Mouse (Mus musculus) C2C12 (cell line): ENCODE data around the gene Stk40. TPM values are rescaled to one million over a fixed set of nuclear protein-coding genes. Genes with fewer than 3 reads are reported as not detected.
"Not testable (repeated sequence)": the region's sequence is repeated elsewhere in the genome, so short reads cannot be mapped to it uniquely, and the experiment has no call there.

ENCODE experiments used
- H3K27me3 ChIP-seq: one replicate; pipeline ENCODE4 v1.6.1; 2011; ENCODE audit not compliant: control insufficient read depth, insufficient read depth, insufficient read length
- H3K36me3 ChIP-seq: one replicate; pipeline ENCODE4 v1.6.1; 2011; ENCODE audit not compliant: control insufficient read depth, insufficient read depth
- H3K4me3 ChIP-seq: one replicate; pipeline ENCODE4 v1.5.1; 2011; ENCODE audit warnings: mild to moderate bottlenecking, control low read depth; ENCODE audit not compliant: poor library complexity, insufficient read depth, severe bottlenecking
- H3K79me2 ChIP-seq: one replicate; pipeline ENCODE4 v1.6.1; 2011; ENCODE audit not compliant: control insufficient read depth, insufficient read depth
- H3K79me3 ChIP-seq: one replicate; pipeline ENCODE4 v1.6.1; 2011; ENCODE audit warnings: low read depth, control low read depth
- H3ac ChIP-seq: one replicate; pipeline ENCODE3; 2011; ENCODE audit warnings: low read depth; ENCODE audit not compliant: control insufficient read depth, insufficient read length
- CEBPB ChIP-seq: IDR thresholded peaks from one replicate; pipeline ENCODE4 v1.6.1; 2011; ENCODE audit warnings: low read depth, mild to moderate bottlenecking, control low read depth, moderate library complexity
- CTCF ChIP-seq: IDR thresholded peaks from one replicate; pipeline ENCODE4 v1.5.1; 2011; ENCODE audit not compliant: control insufficient read depth, insufficient read depth, insufficient read length
- FOSL1 ChIP-seq: IDR thresholded peaks from one replicate; pipeline ENCODE4 v1.8.0; 2011; ENCODE audit warnings: mild to moderate bottlenecking, low read length; ENCODE audit not compliant: poor library complexity, insufficient read depth, severe bottlenecking
- MAX ChIP-seq: IDR thresholded peaks from one replicate; pipeline ENCODE4 v1.6.1; 2011; ENCODE audit warnings: mild to moderate bottlenecking, control low read depth
- MYOD1 ChIP-seq: IDR thresholded peaks from one replicate; pipeline ENCODE4 v1.6.1; 2011; ENCODE audit warnings: low read depth; ENCODE audit not compliant: control insufficient read depth, insufficient read length
- MYOG ChIP-seq: IDR thresholded peaks from one replicate; pipeline ENCODE4 v1.6.1; 2011; ENCODE audit not compliant: control insufficient read depth, insufficient read length; ENCODE audit errors: extremely low read depth
- USF1 ChIP-seq: IDR thresholded peaks from one replicate; pipeline ENCODE4 v1.6.1; 2011; ENCODE audit warnings: low read depth, mild to moderate bottlenecking, control low read depth, moderate library complexity
- polyA plus RNA-seq: library from polyadenylated mRNA; unstranded; fragments of >200 nt; fragmentation: generic; extraction: Trizol; gene quantifications from one replicate; pipeline ENCODE4 v1.2.1, GENCODE M21; 2012; ENCODE audit warnings: missing spikeins

Stk40 gene
- polyA plus RNA-seq, 1 experiment: 11.0 TPM

DNA sequence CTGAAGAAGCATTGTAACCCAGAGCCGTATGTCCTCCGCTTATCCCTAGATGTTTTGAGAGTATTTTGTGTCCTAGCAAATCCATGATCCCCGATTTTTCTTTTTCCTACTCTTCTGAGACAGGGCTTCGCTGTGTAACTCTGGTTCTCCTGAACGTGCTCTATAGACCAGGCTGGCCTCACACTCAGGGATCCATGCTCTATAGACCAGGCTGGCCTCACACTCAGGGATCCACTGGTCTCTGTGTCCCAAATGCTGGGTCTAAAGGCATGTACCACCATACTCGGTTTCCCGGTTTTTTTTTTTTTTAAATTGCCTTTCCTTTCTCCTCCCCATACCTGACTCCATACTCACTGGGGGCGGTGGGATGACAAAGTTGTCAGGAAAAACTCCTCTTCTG, 57.2 kb downstream of the Stk40 start:
- peaks cover 14% of the 10 kb centered on the region for H3K36me3 ChIP-seq
- no peaks in the 10 kb centered on the region for H3K27me3 ChIP-seq
- no peak overlapping the region for H3K4me3 ChIP-seq
- H3K79me2 ChIP-seq: no peaks in the 10 kb centered on the region
- H3K79me3 ChIP-seq: no peaks in the 10 kb centered on the region
- TF ChIP-seq USF1: no peak
- no peak for TF ChIP-seq MAX
- no peak for TF ChIP-seq MYOD1
- TF ChIP-seq FOSL1: no peak
- no peak for TF ChIP-seq CEBPB
- no peak for TF ChIP-seq MYOG
- TF ChIP-seq CTCF: no peak
- no peak overlapping the region for H3ac ChIP-seq

DNA sequence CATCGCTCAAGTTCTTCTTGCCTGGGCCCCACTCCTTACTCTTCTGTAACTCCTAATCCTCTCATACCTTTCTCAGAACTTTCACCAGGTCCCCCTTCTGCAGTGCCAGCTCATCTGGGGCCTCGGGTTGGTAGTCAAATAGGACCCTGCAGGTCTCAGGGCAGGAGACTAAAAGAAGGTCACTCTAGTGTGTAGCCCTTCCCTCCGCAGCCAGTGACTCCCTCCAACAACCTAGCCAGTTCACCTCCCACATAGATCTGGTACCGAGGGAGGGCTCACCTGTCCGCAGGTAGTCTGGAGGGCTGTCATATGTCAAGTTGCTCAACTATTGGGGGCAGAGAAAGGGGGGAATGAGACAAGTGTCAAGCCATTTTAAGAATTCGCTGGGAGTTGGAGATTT, 57.7 kb downstream of the Stk40 start:
- Histone ChIP-seq H3K36me3 (peaks cover 18% of the 10 kb centered on the region), H3K4me3 (no peak overlapping the region), H3ac (no peak overlapping the region), H3K79me3 (no peaks in the 10 kb centered on the region), H3K79me2 (no peaks in the 10 kb centered on the region), H3K27me3 (no peaks in the 10 kb centered on the region)
- TF ChIP-seq USF1: no peak

DNA sequence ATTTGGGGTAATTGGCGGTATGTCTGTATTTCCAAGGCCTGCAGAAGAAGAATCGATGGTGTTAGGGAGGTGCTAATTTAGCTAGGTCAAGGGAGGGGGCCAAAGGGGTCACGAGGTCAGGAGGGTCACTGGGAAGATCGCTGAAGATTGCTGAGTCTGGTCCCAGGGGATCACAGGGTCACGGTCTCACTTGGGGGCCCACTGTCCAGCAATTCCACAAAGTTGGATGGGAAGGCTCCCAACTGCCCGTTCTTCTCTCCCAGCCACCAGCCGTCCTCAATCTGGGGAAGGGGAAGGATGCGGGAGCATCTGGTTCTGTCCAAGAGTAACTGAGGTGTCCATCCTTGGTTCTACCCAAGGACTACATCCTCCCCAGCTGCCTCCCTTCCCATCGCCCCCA, 58.2 kb downstream of the Stk40 start:
- no peaks in the 10 kb centered on the region for H3K79me2 ChIP-seq
- TF ChIP-seq CEBPB (no peak), MAX (no peak), MYOD1 (no peak), USF1 (no peak), FOSL1 (no peak), CTCF (no peak), MYOG (no peak)
- H3K27me3 ChIP-seq: no peaks in the 10 kb centered on the region
- peaks cover 24% of the 10 kb centered on the region for H3K36me3 ChIP-seq
- H3K4me3 ChIP-seq: no peak overlapping the region
- no peak overlapping the region for H3ac ChIP-seq
- H3K79me3 ChIP-seq: no peaks in the 10 kb centered on the region

DNA sequence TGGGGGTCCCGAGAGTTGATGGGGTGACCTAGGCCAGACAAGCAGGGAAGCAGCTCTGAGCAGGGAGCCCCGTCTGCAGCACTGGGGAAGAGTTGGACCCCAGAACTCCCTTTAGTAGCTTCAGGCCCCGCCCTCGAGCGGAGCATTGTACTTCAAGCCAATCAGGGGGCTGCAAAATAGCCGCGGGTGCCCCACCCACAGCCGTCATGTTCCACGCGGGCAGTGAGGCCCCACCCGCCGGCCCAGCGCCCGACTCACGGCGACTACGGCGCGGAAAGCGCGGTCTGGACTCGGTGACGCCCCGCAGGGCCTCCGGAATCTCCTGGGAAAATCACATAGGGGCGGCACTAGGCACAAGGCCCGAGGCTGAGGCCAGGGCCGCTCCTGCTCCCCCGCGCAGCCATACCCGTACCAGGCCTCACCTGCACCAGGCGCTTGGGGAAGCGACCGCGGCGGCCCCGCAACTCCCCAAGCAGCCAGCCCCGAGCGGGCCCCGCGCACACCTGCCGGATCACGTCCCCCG, 58.8 kb downstream of the Stk40 start:
- TF ChIP-seq MAX (no peak), MYOG (no peak), MYOD1 (no peak), CTCF (no peak), FOSL1 (no peak), USF1 (no peak), CEBPB (no peak)
- H3K4me3 ChIP-seq: no peak overlapping the region

DNA sequence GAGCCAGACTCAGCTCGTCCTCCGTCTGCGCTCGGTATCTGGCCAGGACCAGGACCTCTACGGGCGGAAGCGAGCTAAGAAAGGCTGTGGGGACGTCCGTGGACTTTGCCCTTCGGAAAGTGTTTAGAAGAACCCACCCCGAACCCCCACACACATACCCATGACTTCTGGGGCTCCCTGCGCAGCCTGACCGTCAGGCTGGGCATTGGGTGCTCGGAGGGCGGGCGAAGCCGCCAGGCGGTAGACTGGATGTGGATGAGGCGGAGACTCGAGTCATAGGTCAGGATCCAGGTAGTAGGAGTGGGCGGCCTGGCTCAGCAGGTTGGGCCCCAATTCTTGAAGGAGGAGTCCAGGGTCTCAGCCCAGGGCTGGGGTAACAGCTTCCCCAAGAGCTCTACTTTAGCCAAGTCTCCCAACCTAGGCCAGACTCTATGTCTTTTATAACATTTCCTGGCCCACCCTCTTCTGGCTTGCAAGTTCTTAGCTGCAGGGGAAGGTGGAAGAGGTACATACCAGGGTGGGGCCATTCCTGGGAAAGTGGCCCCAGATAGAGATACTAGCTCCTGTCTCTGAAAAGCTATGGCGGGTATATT, 59.4 kb downstream of the Stk40 start, which contains the start of gene Sh3d21:
Gene Sh3d21 (minus strand): TSS at position 425 of the 593 bp plus-strand sequence.
- no peaks in the 10 kb centered on the region for H3K27me3 ChIP-seq
- peaks cover 32% of the 10 kb centered on the region for H3K36me3 ChIP-seq
- H3K79me2 ChIP-seq: no peaks in the 10 kb centered on the region
- H3ac ChIP-seq: no peak within 1 kb of the TSS
- no peaks in the 10 kb centered on the region for H3K79me3 ChIP-seq
- no peak for TF ChIP-seq MYOD1
- TF ChIP-seq MYOG: no peak
- TF ChIP-seq FOSL1: no peak
- no peak for TF ChIP-seq MAX
- TF ChIP-seq CTCF: no peak
- TF ChIP-seq USF1: no peak
- no peak for TF ChIP-seq CEBPB
- no peak within 1 kb of the TSS for H3K4me3 ChIP-seq

More for the DNA sequence above, 58.8 kb downstream of the Stk40 start:
- no peak overlapping the region for H3ac ChIP-seq
- H3K79me2 ChIP-seq: no peaks in the 10 kb centered on the region
- no peaks in the 10 kb centered on the region for H3K79me3 ChIP-seq
- peaks cover 27% of the 10 kb centered on the region for H3K36me3 ChIP-seq
- H3K27me3 ChIP-seq: no peaks in the 10 kb centered on the region

DNA sequence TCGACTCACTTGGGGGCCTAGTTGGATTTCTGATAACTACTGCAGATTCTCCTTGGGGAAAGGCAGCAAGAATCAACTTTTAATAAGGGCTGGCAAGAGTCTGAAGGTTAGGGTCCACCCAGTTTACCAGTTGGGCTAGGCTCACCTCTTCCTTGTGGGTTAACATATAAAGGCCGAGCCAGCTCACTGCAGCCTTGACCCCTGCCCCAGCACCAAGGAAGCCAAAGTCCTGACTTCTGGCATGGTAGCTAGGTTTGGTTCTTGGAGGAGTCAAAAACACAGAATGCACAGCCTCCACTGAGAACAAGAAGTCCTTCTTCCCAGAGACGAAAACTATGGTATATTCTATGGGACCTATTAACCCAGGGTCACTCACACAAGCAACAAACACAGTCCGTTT, 59.9 kb downstream of the Stk40 start:
- Histone ChIP-seq H3K4me3 (no peak overlapping the region), H3K36me3 (peaks cover 37% of the 10 kb centered on the region), H3K79me2 (no peaks in the 10 kb centered on the region), H3ac (no peak overlapping the region), H3K79me3 (no peaks in the 10 kb centered on the region), H3K27me3 (no peaks in the 10 kb centered on the region)
- TF ChIP-seq CEBPB (no peak), FOSL1 (no peak), MYOG (no peak), USF1 (no peak), MYOD1 (no peak), CTCF (no peak), MAX (no peak)

DNA sequence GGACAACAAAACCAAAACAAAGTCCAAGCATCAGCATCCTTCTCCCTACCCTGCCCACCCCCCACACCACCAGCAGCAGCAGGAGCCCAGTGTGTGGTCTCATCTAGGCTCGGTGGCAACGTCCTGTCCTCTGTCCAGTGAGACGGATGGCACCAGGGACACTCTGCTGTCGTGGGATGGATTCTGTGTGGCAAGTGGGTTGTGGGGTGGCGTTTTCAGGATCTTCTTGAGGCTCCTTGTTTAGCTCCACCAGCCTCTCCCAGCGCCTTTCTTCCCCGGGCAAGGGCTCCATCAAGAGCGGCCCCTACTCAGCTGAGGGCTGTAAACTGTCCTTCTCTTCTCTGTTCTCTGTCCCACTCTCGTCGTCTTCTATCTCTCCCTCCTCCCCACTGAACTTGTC, 61.3 kb downstream of the Stk40 start:
- not testable (repeated sequence) for H3K27me3 ChIP-seq, H3K4me3 ChIP-seq, H3K79me2 ChIP-seq, H3ac ChIP-seq, H3K79me3 ChIP-seq
- H3K36me3 ChIP-seq: peaks cover 51% of the 10 kb centered on the region
